Mouse (Mus musculus) MEL (cell line): ENCODE data around the gene Cxcl17.

Experiments used
- CTCF ChIP-seq, 3 experiments: IDR thresholded peaks in 2 of 3; conservative IDR thresholded peaks in 1 of 3; 2 replicates each; pipeline ENCODE4 v1.5.1; 2011 to 2012; ENCODE audit warnings: low read length in 3 of 3, low read depth in 2 of 3, mild to moderate bottlenecking in 2 of 3, improper control_type of control experiment in 1 of 3, inconsistent platforms in 1 of 3, mixed read lengths in 1 of 3, moderate library complexity in 1 of 3; ENCODE audit not compliant: control insufficient read depth in 1 of 3, insufficient read depth in 1 of 3, poor library complexity in 1 of 3, severe bottlenecking in 1 of 3
- EP300 ChIP-seq, 2 experiments: IDR thresholded peaks; 2 replicates each; pipeline ENCODE4 v1.6.1; 2011; ENCODE audit warnings: improper control_type of control experiment in 2 of 2, low read length in 2 of 2, low read depth in 1 of 2, mild to moderate bottlenecking in 1 of 2
- POLR2A ChIP-seq, 2 experiments: IDR thresholded peaks; 2 replicates each; pipeline ENCODE4 v1.6.1; 2011 to 2012; ENCODE audit warnings: low read length in 2 of 2, mild to moderate bottlenecking in 2 of 2, control low read depth in 1 of 2, improper control_type of control experiment in 1 of 2, low read depth in 1 of 2, moderate library complexity in 1 of 2; ENCODE audit not compliant: control insufficient read depth in 1 of 2, insufficient read depth in 1 of 2, poor library complexity in 1 of 2
- SMC3 ChIP-seq: IDR thresholded peaks from 2 replicates; pipeline ENCODE4 v1.6.1; 2011; ENCODE audit warnings: low read depth, low read length, improper control_type of control experiment
- TAL1 ChIP-seq: IDR thresholded peaks from 2 replicates; pipeline ENCODE4 v1.6.1; 2012; ENCODE audit warnings: mild to moderate bottlenecking, inconsistent platforms, low read length, moderate library complexity, mixed read lengths
- UBTF ChIP-seq: IDR thresholded peaks from 2 replicates; pipeline ENCODE4 v1.6.1; 2012; ENCODE audit warnings: low read depth, mild to moderate bottlenecking, inconsistent platforms, low read length, improper control_type of control experiment, moderate library complexity, borderline replicate concordance; ENCODE audit not compliant: insufficient read depth
- USF2 ChIP-seq, 2 experiments: IDR thresholded peaks; 2 replicates each; pipeline ENCODE4 v1.6.1; 2011 to 2012; ENCODE audit warnings: improper control_type of control experiment in 2 of 2, low read length in 2 of 2, borderline replicate concordance in 1 of 2, inconsistent platforms in 1 of 2, low read depth in 1 of 2, mild to moderate bottlenecking in 1 of 2; ENCODE audit not compliant: insufficient read depth in 1 of 2
- ZKSCAN1 ChIP-seq: IDR thresholded peaks from 2 replicates; pipeline ENCODE4 v1.6.1; 2012; ENCODE audit warnings: low read depth, mild to moderate bottlenecking, inconsistent platforms, low read length, improper control_type of control experiment, moderate library complexity

- TF ChIP-seq USF2 (IDR thresholded peaks at IDR 0.05; ENCODE audit: borderline replicate concordance in 1 of 2, insufficient read depth in 1 of 2, low read depth in 1 of 2, low read length in 2 of 2): no peak
- no peak for TF ChIP-seq SMC3
- TF ChIP-seq TAL1: no peak
- TF ChIP-seq ZKSCAN1: no peak
- TF ChIP-seq CTCF (IDR thresholded peaks at IDR 0.05 in 2 of 3, conservative IDR thresholded peaks at IDR 0.05 in 1 of 3; ENCODE audit: control insufficient read depth in 1 of 3, insufficient read depth in 1 of 3, low read depth in 2 of 3, low read length in 3 of 3, poor library complexity in 1 of 3, severe bottlenecking in 1 of 3): no peak
- TF ChIP-seq POLR2A (IDR thresholded peaks at IDR 0.05; ENCODE audit: control insufficient read depth in 1 of 2, insufficient read depth in 1 of 2, low read depth in 1 of 2, low read length in 2 of 2, poor library complexity in 1 of 2): no peak
- no peak for TF ChIP-seq UBTF
- TF ChIP-seq EP300 (IDR thresholded peaks at IDR 0.05; ENCODE audit: low read depth in 1 of 2, low read length in 2 of 2): no peak
These were observed at the start of gene Cxcl17 for GRCm38 (mm10) chr7:25412833-25413441.
